Mouse (Mus musculus): Measurements from ENCODE around the gene Ncln.
A peak's percentile ranks its signal among the peaks of the same experiment; 100 is the strongest.

The Ncln gene

GRCm38 (mm10) chr10:81486496-81486895 lies 9.7 kb downstream of the Ncln start:
- no peak for DNase-seq

DNA sequence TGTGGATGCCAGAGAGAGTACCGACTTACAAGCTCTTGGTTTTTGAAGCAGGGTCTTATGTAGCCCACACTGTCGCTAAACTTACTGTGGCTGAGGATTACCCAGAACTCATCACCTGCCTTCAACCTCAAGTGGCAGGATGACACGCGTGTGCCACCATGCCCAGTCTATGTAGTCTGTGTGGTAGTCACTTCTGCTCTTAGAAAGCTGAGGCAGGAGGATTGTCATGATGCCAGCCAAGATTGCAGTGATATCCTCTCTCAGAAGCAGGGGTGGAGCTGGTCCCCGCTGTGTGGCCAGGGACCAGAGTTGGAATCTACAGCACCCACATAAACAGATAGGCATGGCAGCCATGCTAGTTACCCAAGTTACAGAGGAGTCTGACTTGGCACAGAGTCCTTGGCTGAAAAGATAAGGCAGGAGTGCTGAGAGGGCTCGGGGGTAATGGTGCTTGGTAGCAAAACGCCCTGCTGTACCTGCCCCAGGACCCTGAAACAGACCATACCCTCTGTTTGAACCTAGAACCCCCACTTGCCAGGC lies 10.6 kb downstream of the Ncln start:
- no peak for DNase-seq

DNA sequence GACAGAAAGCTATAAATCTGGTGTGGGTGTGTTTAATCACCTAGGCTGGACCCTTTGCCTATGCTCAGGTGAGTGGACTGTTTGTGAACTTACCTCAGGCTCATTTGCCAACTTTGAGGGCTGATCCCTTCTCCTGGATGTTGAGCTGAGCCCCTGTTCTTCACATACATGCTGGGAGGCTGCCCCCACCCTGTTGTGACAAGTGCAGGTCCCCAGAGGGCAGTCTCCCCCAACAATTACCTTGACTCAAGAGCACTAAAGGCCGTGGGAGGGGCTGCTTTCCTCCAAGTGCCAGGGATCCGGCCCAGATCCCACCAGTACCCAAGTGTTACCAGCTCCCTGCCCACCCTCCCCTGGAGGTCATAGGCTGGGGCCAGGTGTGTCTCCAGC lies 11.1 kb downstream of the Ncln start:
- peak in 1 of 2 experiments; percentile 35 for DNase-seq

DNA sequence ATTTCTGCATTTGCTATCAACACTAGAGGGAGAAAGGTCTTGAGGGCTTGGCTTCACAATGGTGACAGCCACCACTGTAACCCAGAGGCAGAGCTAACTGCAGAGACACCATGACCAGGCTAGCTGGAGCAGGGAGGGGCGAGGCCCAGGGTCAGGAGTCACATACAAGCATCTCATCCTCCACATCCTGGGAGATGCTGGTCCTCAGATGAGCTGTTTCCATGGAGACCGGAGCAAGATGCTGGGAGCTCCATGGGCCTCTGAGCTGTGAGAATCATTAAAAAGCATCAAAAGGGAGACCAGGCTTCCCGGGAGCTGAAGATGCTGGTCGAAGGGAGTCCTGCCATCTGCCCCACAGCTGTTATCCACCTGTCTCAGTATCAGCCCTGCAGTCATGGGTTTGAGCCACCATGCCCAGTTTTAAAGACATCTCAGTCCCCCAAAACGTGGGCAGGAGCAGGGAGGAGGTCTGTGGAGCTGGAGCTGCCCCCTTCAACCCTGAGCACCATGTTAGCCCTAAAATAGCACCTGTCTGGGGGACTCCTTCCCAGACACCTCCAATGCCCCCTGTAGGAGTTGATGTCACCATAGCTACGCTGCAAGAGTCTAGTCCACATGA lies 11.6 kb downstream of the Ncln start:
- DNase-seq = no peak

- DNase-seq = peak; percentile 55 to 71
Measured at GRCm38 (mm10) chr10:81483983-81484382, 12.2 kb downstream of the Ncln start.

GRCm38 (mm10) chr10:81482533-81482889 lies 13.7 kb downstream of the Ncln start, which contains the start of gene Celf5:
Gene Celf5, minus strand, starts transcription at chr10:81482709.
- DNase-seq = peak; percentile 63 to 73

GRCm38 (mm10) chr10:81481605-81482532 lies 14.3 kb downstream of the Ncln start:
- no peak for DNase-seq

DNA sequence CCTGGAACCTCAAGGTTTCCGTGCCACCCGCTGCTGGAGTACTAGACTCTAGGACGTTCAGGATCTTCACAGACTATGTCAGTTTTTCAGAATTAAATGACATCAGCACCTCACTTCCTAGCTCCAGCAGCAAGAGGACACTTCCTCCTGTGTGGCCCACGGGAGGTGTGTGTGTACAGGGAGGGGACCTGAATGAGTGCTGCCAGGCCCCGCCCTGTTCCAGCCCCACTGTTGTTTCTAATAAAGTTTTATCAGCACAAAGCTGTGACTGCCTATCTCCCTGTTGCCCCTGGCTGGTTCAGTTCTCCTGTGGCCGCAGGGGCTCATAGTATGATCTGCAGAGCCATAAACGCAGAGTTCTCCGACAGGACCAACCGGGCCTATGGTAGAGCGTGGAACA lies 21.7 kb downstream of the Ncln start:
- no peak for DNase-seq

DNA sequence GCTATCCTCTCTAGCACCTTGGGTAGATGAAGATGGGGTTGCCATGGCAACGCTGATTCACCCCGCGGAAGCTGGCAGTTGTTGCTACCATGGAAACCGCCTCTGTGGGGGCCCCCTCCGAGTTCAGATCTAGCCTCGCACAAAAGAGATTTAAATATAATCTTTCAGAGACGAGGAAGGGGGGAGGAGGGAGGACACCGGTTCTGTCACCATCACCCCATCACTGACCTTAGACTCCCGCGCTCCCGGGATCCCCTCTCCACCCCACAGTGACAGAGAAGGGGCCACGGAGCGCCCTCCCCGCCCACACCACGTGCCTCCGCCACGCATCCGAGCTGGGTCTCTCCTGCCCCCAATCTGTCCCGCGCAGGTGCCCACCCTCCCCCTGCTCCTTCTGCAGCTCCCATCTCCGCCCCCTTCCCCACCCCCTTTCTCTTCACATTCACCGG lies 23.2 kb downstream of the Ncln start:
- DNase-seq = no peak

DNA sequence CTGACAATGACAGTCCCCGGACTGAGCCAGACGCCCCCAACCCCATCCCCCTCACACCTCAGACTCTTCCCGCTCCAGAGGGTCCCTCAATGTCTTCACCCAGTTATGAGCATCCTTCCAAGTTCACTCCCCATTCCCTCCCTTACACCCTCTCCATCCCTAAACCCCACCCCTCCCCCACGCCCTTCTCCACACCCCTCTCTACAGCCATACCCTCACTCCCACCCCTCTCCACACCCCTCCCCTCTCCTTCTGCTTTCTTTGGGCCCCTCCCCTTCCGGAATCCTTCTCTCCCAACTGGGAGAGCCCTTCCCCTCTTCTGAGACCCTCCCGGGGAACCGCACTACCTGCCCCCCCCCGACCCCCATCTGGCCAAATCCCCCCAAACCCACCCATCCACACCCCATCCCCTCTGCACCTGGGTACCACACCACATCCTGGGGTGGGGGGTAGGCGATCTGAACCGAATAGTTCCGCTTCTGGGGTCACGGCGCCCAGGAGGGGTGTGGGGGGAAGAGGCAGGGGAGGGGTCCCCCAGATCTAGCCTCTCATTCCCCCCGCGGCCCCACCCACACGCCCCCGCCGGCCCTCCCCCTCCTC lies 23.7 kb downstream of the Ncln start:
- no peak for DNase-seq

- peak; percentile 46 to 61 for DNase-seq
Measured at GRCm38 (mm10) chr10:81470454-81470853, 25.7 kb downstream of the Ncln start.

GRCm38 (mm10) chr10:81469253-81469652 lies 26.9 kb downstream of the Ncln start:
- DNase-seq = no peak

DNA sequence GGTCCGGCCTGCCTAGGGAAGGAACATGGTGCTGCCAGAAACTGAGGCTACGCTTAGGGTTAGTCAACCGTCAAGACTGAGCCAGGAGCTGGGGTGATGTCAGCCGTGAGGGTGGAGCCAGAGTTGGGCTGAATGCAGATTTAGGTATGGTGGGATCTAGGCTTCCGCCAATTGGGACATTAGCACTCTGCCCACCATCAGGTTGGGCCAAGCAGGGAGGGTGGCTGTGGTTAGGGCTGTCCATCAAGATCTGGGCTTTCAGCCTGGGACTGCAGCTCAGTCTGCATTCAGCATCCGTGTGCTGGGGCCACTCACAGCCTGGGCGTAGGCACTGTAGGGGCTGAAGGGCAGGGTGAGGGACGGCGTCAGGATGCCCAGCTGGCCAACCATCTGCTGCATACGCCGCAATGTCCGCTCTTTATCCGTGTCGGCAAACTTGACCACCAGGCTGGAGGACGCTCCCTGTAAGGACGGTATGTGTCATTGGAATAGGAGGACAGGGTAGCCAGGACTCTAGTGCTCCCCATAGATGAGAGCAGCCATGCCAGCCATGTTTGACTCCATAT lies 28.4 kb downstream of the Ncln start:
- no peak for DNase-seq

DNA sequence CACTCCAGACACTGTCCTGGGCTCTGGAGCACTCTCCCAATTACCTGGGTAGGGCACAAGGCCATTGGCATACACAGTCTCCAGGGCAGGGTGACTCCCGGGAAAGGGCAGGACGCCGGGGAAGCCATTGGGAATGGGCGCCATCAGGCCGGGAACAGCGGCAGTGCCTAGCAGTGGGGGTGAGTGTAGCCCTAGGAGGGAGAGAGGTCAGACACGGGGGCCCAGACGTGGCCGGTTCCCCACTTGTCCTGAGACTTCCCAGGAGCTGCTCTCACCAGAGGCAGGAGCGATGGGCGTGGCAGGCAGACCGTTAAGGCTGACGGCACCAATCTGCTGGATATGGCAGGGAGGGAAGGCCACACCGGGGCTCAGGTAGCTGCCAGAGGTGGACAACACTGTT lies 29.3 kb downstream of the Ncln start:
- DNase-seq = no peak

DNA sequence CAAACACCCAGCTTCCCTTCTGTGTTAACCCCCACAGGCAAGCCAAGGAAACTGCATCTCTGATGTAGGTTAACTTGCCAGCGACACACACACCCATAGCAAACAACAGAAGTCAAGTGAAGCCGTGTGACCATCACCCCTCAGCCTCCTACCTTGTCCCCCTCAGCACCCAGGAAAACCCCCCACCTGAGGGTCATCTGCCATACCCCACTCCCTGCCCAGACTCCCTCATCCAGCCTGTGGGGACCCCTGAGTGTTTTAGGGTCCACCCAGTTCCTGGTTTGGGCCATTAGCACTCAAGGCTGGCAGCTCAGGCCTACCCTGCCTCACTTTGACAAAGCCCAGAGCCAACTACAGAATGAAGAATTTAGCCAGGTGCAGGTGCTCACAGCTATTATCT lies 30.1 kb downstream of the Ncln start:
- no peak for DNase-seq

GRCm38 (mm10) chr10:81465265-81465645 lies 30.9 kb downstream of the Ncln start:
- DNase-seq = peak in 1 of 2 experiments; percentile 42

DNA sequence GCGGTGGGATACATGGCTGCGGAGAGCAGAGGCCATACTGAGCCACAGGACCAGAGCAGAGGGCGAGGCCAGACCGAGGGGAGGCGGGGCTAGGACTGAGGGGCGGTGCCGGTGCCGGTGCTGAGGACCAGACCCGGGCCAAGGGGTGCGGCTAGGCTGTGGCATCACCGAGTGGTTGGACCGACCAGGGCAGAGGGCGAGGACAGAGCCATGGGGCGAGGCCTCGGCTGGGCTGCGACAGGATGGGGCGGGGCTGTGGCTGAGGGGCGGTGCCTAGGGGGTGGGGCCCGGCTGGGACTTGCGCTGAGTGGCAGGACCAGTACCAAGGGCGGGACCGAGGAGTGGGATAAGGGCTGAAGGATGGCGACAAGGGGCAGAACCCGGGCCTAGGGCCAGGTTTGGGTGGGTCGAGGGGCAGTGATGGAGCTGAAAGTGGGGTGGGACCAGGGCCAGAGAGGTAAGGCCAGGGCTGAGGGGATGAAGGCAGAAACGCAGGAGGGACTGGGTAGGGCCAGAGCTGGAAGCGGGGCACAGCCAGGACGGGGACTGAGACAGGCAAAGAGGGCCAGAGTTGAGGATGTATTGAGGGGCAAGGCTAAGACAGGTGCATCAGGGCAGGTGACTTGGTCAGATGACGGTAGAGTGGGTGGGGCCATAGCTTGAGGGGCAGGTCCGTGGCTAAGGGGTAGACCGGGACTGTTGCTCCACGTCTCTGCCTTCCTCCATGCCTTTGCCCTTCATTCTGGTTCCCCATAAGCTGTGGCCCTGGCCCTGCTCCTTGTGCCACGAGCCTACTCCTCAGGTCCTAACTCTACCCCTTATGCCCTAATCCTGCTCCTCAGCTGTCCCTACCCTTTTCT lies 31.6 kb downstream of the Ncln start:
- DNase-seq = peak; percentile 73 to 83

- no peak for DNase-seq
Measured at GRCm38 (mm10) chr10:81463531-81463930, 32.7 kb downstream of the Ncln start.

GRCm38 (mm10) chr10:81462917-81463316 lies 33.3 kb downstream of the Ncln start:
- no peak for DNase-seq

DNA sequence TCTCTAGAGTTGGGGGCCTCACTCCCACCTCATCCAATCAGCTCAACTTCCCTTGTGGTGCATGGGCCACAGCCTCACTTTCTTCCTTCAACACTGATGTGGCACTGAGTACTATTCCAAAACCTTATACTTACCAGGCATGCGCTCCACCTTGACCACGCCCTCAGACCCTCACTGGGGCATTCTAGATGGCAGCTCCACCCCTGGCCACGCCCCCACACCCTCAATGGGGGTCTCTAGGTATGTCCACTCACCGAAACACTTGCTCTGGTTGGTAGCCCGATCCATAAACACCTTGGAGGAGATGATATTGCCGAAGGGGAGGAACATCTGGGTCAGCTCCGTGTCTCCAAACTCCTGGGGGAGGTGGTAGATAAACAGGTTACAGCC lies 33.8 kb downstream of the Ncln start:
- DNase-seq = peak in 1 of 2 experiments; percentile 37

DNA sequence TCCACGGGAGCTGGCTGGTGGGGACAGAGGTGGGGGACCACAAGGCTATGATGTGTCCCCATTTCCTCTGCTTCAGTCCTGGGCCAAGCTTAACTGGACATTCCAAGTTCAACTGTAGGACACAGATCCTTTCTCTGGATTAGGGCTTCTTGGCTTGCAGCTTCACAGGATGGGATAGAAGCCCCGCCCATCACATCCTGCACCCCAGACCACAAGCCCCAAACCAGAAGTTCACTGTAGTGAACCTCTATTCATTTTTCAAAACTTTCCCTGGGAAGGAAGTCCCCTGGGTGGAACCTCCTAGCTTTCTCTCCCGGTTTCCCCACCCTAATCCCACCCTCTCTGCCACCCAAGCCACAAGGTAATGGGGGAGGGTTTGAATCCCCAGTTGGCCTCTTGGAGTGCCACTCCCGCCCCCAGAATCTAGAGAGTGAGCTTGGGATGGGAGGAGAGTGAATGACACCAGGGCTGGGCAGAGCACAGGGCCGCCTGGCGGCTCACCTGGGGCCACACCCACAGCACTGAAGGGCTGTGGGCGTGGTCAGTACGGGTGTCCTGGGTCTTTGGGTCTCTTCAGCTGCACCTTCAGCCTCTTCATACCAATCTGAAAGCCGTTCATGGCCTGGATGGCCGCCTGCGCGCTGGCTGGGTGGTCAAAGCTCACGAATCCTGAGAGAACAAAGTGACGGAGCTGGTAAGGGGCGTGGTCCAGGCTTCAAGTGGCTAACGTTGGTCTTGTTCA lies 34.3 kb downstream of the Ncln start:
- peak in 1 of 2 experiments; percentile 23 for DNase-seq

All from kidney, postnatal 4 days (tissue).